Mouse (Mus musculus): ENCODE results near the gene Map6d1.

Gene Map6d1

DNA sequence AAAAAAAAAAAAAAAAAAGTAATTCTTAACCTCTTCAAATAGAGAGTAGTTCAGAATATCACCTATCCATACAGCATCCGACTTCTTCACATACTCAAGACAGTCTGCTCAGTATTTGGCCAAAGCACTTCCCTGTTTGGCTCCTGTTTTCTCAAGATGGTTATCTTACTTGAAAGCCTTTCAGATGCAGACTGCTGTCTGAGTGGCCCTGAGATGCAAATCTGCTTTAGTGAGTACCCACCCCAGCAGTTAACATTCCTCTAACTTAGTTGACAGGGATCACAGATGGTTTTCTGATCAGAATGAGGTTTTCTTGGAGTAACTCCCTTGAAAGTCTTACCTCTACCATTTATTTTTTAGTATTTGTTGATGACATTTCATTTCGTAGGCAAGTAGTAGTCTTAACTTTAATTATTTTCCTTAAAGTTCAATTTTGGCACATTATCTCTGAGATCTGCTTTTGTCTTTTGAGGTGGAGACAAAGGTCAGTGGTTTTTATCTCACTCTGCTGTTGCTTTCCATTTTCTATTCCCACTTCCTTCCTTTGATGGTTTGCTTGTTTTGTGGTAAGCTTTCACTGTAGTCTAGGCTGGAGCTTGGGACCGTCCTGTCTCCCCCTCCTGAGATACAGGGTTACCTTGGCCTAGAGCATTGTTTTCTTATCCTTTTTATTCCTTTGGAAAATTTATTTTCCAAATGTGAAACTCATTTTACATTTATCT, 49.8 kb downstream of the Map6d1 start:
- CTCF ChIA-PET, result no interaction called here

DNA sequence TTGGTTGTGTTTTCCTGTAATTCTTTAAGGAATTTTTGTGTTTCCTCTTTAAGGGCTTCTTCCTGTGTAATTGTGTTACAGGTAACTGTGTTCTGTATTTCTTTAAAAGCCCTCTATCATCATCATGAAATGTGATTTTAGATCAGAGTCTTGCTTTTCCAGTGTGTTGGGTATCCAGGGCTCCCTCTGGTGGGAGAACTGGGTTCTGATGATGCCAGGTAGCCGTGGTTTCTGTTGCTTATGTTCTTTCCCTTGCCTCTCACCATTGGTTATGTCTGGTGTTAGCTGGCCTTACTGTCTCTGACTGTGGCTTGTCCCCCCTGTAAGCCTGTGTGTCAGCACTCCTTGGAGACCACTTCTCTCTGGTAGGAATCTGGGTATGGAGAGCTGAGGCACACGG, 55.8 kb downstream of the Map6d1 start:
- CTCF ChIA-PET, result interaction anchor here (1.1 kb wide), 1 partner anchor 9 kb away, joined by 5 read pairs; no protein-coding TSS in a partner anchor

All from spleen, embryonic (tissue).